Mouse (Mus musculus) heart, embryonic 14.5 days (tissue): ENCODE results near the gene Igf2bp2. TPM values are rescaled to one million over a fixed set of nuclear protein-coding genes. Genes with fewer than 3 reads are reported as not detected.
A peak's percentile ranks its signal among the peaks of the same experiment; 100 is the strongest.

ENCODE experiments used
- ATAC-seq: fragments of 200-750 bp; cut with Nextera tagmentation; 2 replicates; pipeline ENCODE4 v1.8.0; 2017; ENCODE audit warnings: low read depth, moderate TSS enrichment; ENCODE audit not compliant: insufficient number of reproducible peaks, insufficient read depth, low FRiP score
- H3K27ac ChIP-seq, 2 experiments: fragments of 200-500 bp in 1 of 2; fragments of 300-500 bp in 1 of 2; sonication (generic) in 1 of 2; replicated peaks in 1 of 2; 2 replicates each; pipeline ENCODE4 v1.5.1; 2012 to 2014; ENCODE audit warnings: low read depth in 2 of 2, low read length in 2 of 2, control low read depth in 1 of 2, mild to moderate bottlenecking in 1 of 2, mixed read lengths in 1 of 2; ENCODE audit not compliant: control insufficient read depth in 1 of 2, insufficient read depth in 1 of 2
- H3K27me3 ChIP-seq: fragments of 300-500 bp; sonication (generic); 2 replicates; pipeline ENCODE4 v1.6.1; 2014; ENCODE audit warnings: mild to moderate bottlenecking, low read length, control low read depth; ENCODE audit not compliant: control insufficient read depth, insufficient read depth
- H3K36me3 ChIP-seq: fragments of 300-500 bp; sonication (generic); 2 replicates; pipeline ENCODE4 v1.6.1; 2014; ENCODE audit warnings: mild to moderate bottlenecking, control low read depth, low read length, mixed read lengths; ENCODE audit not compliant: control insufficient read depth, insufficient read depth
- H3K4me1 ChIP-seq, 2 experiments: fragments of 200-500 bp in 1 of 2; fragments of 300-500 bp in 1 of 2; sonication (generic) in 1 of 2; 2 replicates each; pipeline ENCODE4 v1.6.1; 2012 to 2014; ENCODE audit warnings: low read length in 2 of 2, control low read depth in 1 of 2, mixed read lengths in 1 of 2; ENCODE audit not compliant: control insufficient read depth in 2 of 2, insufficient read depth in 2 of 2
- H3K4me2 ChIP-seq: fragments of 300-500 bp; sonication (generic); 2 replicates; pipeline ENCODE4 v1.6.1; 2014; ENCODE audit warnings: mild to moderate bottlenecking, low read length
- H3K4me3 ChIP-seq, 2 experiments: fragments of 200-500 bp in 1 of 2; fragments of 300-500 bp in 1 of 2; sonication (generic) in 1 of 2; 2 replicates each; pipeline ENCODE4 v1.5.1; 2012 to 2014; ENCODE audit warnings: low read length in 2 of 2, mild to moderate bottlenecking in 2 of 2, control low read depth in 1 of 2, low read depth in 1 of 2, moderate library complexity in 1 of 2; ENCODE audit not compliant: control insufficient read depth in 1 of 2, insufficient read depth in 1 of 2
- H3K9ac ChIP-seq: fragments of 300-500 bp; sonication (generic); 2 replicates; pipeline ENCODE4 v1.6.1; 2014; ENCODE audit warnings: mild to moderate bottlenecking, low read length
- H3K9me3 ChIP-seq: fragments of 300-500 bp; sonication (generic); 2 replicates; pipeline ENCODE4 v1.6.1; 2016; ENCODE audit warnings: low read length, control low read depth; ENCODE audit not compliant: control insufficient read depth
- WGBS: fragments of 180-500 bp; shearing (Covaris S2); extraction: QIAGEN DNeasy Blood & Tissue Kit; methylation state at CpG from one replicate; pipeline ENCODE4 v1.1.7; 2014; 5-methylcytosine and 5-hydroxymethylcytosine counted together
- polyA plus RNA-seq: library from polyadenylated mRNA; unstranded; fragments of >200 nt; fragmentation: Nextera tagmentation; extraction: Ambion mirVana; gene quantifications from 2 replicates; pipeline ENCODE4 v1.2.1, GENCODE M21; 2014

The Igf2bp2 gene
- polyA plus RNA-seq, 1 experiment from 2014 or later = 47.6 TPM

- no peak for ATAC-seq
- H3K36me3 ChIP-seq = peaks cover 66% of the 10 kb centered on the region
- H3K4me1 ChIP-seq = no peaks in the 10 kb centered on the region
- H3K4me3 ChIP-seq = no peak overlapping the region
- no peak overlapping the region for H3K27ac ChIP-seq
- no peaks in the 10 kb centered on the region for H3K27me3 ChIP-seq
- WGBS = 86% methylated on average over 10 of the region's 10 CpGs
- no peak overlapping the region for H3K9ac ChIP-seq
- H3K4me2 ChIP-seq = no peak overlapping the region
- no peaks in the 10 kb centered on the region for H3K9me3 ChIP-seq
These were observed 124.5 kb downstream of the Igf2bp2 start for GRCm38 (mm10) chr16:22038554-22038953.

DNA sequence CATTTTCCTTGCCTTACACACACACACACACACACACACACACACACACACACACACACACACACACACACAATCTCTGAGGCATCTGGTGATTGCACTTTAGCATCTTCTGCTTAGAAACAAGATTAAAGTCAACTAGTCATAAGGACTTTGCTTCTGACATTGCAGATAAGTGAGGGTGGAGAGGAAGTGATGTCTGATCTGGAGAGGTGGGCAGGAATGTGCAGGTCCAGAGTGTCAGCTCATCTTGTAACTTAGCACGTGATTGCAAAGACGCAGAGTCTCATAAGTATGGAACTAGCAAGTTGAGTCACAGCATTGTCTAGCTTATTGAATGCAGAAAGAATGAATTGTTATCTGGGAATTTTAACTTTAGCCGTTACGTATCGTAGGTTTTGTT is 135.6 kb downstream of the Igf2bp2 start:
- Histone ChIP-seq H3K27me3 (no peaks in the 10 kb centered on the region), H3K4me1 (no peaks in the 10 kb centered on the region), H3K9me3 (no peaks in the 10 kb centered on the region), H3K36me3 (peaks cover 87% of the 10 kb centered on the region), H3K9ac (no peak overlapping the region), H3K4me3 (no peak overlapping the region), H3K4me2 (no peak overlapping the region), H3K27ac (no peak overlapping the region)
- no peak for ATAC-seq
- 79% methylated on average over 5 of the region's 5 CpGs for WGBS

- ATAC-seq = no peak
- Histone ChIP-seq H3K9me3 (peaks cover 4% of the 10 kb centered on the region), H3K9ac (no peak overlapping the region), H3K4me1 (no peaks in the 10 kb centered on the region), H3K36me3 (peaks cover 88% of the 10 kb centered on the region), H3K4me3 (no peak overlapping the region), H3K27me3 (no peaks in the 10 kb centered on the region), H3K27ac (no peak overlapping the region), H3K4me2 (no peak overlapping the region)
- WGBS = 99% methylated on average over 2 of the region's 2 CpGs
These were observed 141.0 kb downstream of the Igf2bp2 start for GRCm38 (mm10) chr16:22022122-22022521.

DNA sequence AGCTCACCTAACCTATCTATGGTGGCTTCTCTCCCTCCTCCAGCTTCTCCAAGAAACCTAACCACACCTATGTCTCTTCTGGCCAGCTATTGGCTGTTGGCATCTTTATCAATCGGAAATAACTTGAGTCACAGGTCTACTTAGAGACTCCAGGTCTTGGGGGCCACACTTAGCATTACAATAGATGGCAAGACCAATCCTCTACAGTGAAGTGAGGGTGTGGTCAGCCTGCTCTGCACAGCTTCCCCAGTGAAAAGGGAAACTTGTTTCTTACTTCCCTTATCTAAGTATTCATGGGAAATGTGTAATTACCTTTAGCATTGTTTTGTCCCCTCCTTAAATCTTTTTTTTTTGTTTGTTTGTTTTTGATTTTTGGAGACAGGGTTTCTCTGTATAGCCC is 147.5 kb downstream of the Igf2bp2 start:
- H3K27me3 ChIP-seq = no peaks in the 10 kb centered on the region
- 92% methylated on average over 1 of the region's 1 CpGs for WGBS
- H3K9me3 ChIP-seq = no peaks in the 10 kb centered on the region
- no peak overlapping the region for H3K4me3 ChIP-seq
- H3K27ac ChIP-seq = no peak overlapping the region
- no peak for ATAC-seq
- peaks cover 52% of the 10 kb centered on the region for H3K36me3 ChIP-seq
- H3K4me2 ChIP-seq = no peak overlapping the region
- no peak overlapping the region for H3K9ac ChIP-seq
- H3K4me1 ChIP-seq = peaks cover 0 to 2% of the 10 kb centered on the region in 2 experiments; a peak in 1 of 4 replicates

DNA sequence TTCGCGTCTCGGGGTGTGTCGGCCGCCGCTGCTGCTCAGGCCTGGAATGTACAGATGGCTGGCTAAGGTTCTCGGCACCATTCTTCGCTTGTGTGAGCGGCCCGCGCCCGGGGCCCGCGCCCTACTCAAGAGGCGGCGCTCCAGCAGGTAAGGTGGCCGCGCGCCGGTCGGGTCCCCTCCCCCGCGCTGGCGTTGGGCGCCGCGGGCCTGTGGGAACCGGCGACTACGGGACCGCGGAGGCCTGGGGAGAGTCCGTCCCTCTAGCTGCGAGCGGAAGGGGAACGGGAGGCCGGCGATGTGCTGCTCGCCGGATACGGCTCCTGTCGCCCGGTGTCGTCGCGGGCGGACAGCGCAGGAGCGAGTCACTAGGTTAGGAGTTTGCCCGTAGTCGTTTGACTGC is 153.5 kb downstream of the Igf2bp2 start:
- Histone ChIP-seq H3K4me2 (peak overlapping the region; percentile 72), H3K4me1 (peaks cover 0 to 11% of the 10 kb centered on the region in 2 experiments; a peak in 2 of 4 replicates), H3K4me3 (peak overlapping the region; percentile 75 to 81), H3K9me3 (no peaks in the 10 kb centered on the region), H3K27me3 (no peaks in the 10 kb centered on the region), H3K27ac (peak overlapping the region in 1 of 2 experiments; percentile 52; a peak in 2 of 4 replicates), H3K9ac (peak overlapping the region; percentile 84), H3K36me3 (peaks cover 4% of the 10 kb centered on the region; the same call in 1 of the 2 replicates)
- under 1% methylated on average over 51 of the region's 51 CpGs for WGBS
- peak; percentile 71 for ATAC-seq

DNA sequence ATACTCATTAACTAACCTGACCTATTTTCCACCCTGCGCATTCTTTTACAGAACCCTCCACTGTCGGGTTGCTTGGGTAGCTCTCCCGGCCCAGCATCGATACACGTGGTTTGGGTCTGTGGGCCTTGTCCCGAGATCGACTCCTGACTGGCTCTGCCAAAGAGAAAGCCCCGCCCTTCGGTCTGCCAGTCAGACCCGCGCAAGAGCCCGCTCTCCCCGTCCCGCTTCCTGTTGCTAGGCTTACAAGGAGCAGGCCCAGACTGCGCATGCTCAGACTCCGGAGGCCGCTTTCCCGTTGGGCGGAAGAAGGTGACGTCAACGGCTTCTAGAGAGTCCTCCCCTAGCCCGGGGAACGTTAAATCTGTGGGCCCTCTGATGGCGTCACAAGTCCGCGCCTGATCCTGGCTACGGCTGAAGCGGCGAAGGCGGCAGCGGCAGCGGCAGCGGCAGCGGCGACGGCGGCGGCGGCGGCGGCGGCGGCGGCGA is 154.0 kb downstream of the Igf2bp2 start, which contains the start of gene Senp2:
Gene Senp2, plus strand, starts transcription at position 386 of the 486 bp plus-strand sequence.
- peak within 1 kb of the TSS; percentile 75 to 81 for H3K4me3 ChIP-seq
- peak within 1 kb of the TSS; percentile 84 for H3K9ac ChIP-seq
- peak within 1 kb of the TSS in 1 of 2 experiments; percentile 52; a peak in 2 of 4 replicates for H3K27ac ChIP-seq
- no peaks in the 10 kb centered on the region for H3K9me3 ChIP-seq
- no peaks in the 10 kb centered on the region for H3K27me3 ChIP-seq
- H3K4me1 ChIP-seq = peaks cover 0 to 11% of the 10 kb centered on the region in 2 experiments; a peak in 2 of 4 replicates
- 0% methylated on average over 27 of the region's 45 CpGs for WGBS
- peak; percentile 98 for ATAC-seq
- H3K36me3 ChIP-seq = peaks cover 4% of the 10 kb centered on the region; the same call in 1 of the 2 replicates
- peak within 1 kb of the TSS; percentile 72 for H3K4me2 ChIP-seq

Other genes with a start within 250 kb of the Igf2bp2 start
- gene Tmem41a, start 215.7 kb downstream of the Igf2bp2 start, polyA plus RNA-seq = 52.2 and 52.6 TPM in 2 replicates
- gene Liph, start 167.6 kb downstream of the Igf2bp2 start, polyA plus RNA-seq = 0.20 TPM in 1 of 2 replicates, not detected in the other
- 28.8 and 29.3 TPM in 2 replicates for gene Senp2, start 153.8 kb downstream of the Igf2bp2 start, polyA plus RNA-seq
- gene Tra2b, start 102.7 kb upstream of the Igf2bp2 start, polyA plus RNA-seq = 177 and 191 TPM in 2 replicates